Mouse (Mus musculus): ENCODE data around the gene Gm43064. TPM values are rescaled to one million over a fixed set of nuclear protein-coding genes. Genes with fewer than 3 reads are reported as not detected.
A peak's percentile ranks its signal among the peaks of the same experiment; 100 is the strongest.

Gene Gm43064
- not detected in 2 replicates for polyA plus RNA-seq (2011; ENCODE audit: insufficient read length, low read depth, missing spikeins)

GRCm38 (mm10) chr3:103808891-103809798, at the start of gene Gm43064, which contains the start of the genes Dclre1b and Ap4b1:
Gene Gm43064, plus strand, starts transcription at chr3:103809573.
Gene Dclre1b, minus strand, starts transcription at chr3:103809444.
Gene Ap4b1, plus strand, starts transcription at chr3:103809520.
- Histone ChIP-seq H3K4me1 (ENCODE audit: control insufficient read depth, insufficient read depth, low read length) (peaks cover 2% of the 10 kb centered on the region; the same call in 1 of the 2 replicates), H3K27ac (ENCODE audit: insufficient read depth, low read length) (peak within 1 kb of the TSS; percentile 90), H3K4me3 (ENCODE audit: insufficient read depth, low read length) (peak within 1 kb of the TSS; percentile 98)
- TF ChIP-seq POLR2A (IDR thresholded peaks at IDR 0.05; ENCODE audit: low read depth, low read length) (peak; percentile 88), CTCF (IDR thresholded peaks at IDR 0.05; ENCODE audit: borderline replicate concordance, insufficient read depth, low read length) (no peak)

- Histone ChIP-seq H3K4me3 (ENCODE audit: insufficient read depth, low read length) (no peak overlapping the region), H3K27ac (ENCODE audit: insufficient read depth, low read length) (no peak overlapping the region), H3K4me1 (ENCODE audit: control insufficient read depth, insufficient read depth, low read length) (no peaks in the 10 kb centered on the region)
- TF ChIP-seq POLR2A (IDR thresholded peaks at IDR 0.05; ENCODE audit: low read depth, low read length), result no peak
- TF ChIP-seq CTCF (IDR thresholded peaks at IDR 0.05; ENCODE audit: borderline replicate concordance, insufficient read depth, low read length), result no peak
Observed at GRCm38 (mm10) chr3:103766789-103767188, 42.6 kb upstream of the Gm43064 start.

DNA sequence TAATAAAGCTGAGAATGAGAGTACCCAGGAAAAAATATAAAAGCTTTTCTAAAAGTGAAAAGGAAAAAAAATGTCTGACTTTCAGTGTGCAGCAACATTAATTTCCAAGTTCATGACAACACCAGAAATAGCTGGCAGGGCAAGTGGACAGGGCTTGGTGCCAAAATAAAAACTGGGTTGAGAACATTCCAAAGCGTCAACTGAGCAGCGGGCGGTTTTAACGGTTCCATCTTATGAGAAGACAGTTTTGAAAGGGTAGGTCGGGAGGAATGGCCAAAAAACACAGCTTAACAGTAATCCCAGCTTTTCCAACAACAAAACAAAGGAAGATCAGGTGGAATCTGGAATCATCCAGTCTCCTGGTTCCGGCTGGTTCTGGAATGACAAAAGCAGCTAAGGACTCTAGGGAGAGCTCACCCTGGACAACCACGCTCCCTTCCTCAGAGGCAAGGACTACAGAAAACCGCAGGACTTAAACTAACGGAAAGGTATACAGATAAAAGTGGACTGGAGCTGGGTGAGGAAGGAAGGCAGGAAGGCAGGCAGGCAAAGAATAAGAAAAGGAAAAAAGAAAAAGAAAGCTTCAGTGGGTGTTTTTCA, 37.7 kb upstream of the Gm43064 start:
- H3K27ac ChIP-seq (ENCODE audit: insufficient read depth, low read length), result peak overlapping the region; percentile 59
- no peak for TF ChIP-seq POLR2A (IDR thresholded peaks at IDR 0.05; ENCODE audit: low read depth, low read length)
- no peak for TF ChIP-seq CTCF (IDR thresholded peaks at IDR 0.05; ENCODE audit: borderline replicate concordance, insufficient read depth, low read length)
- H3K4me3 ChIP-seq (ENCODE audit: insufficient read depth, low read length), result no peak overlapping the region
- H3K4me1 ChIP-seq (ENCODE audit: control insufficient read depth, insufficient read depth, low read length), result no peaks in the 10 kb centered on the region

DNA sequence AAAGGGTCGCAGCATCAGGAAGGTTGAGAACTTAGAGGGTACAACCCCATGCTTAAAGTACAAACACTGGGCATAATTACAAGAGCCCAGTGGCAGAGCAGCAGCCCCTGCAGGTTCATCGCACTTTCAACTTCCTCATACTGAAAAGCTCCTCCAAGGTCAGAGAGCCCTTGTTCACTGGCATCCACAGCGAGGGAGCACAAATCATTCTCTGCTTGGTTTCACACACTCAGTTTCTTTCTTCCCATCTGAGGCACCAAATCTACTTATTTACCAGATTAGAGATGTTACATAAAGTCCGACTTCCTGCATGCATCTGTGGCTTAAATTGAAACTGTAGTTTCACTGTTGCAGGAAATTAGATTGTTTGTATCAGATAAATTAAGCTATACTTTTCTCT, 36.5 kb upstream of the Gm43064 start:
- H3K4me1 ChIP-seq (ENCODE audit: control insufficient read depth, insufficient read depth, low read length), result no peaks in the 10 kb centered on the region
- TF ChIP-seq POLR2A (IDR thresholded peaks at IDR 0.05; ENCODE audit: low read depth, low read length) (no peak), CTCF (IDR thresholded peaks at IDR 0.05; ENCODE audit: borderline replicate concordance, insufficient read depth, low read length) (no peak)
- H3K4me3 ChIP-seq (ENCODE audit: insufficient read depth, low read length), result no peak overlapping the region
- no peak overlapping the region for H3K27ac ChIP-seq (ENCODE audit: insufficient read depth, low read length)

- TF ChIP-seq CTCF (IDR thresholded peaks at IDR 0.05; ENCODE audit: borderline replicate concordance, insufficient read depth, low read length) (no peak), POLR2A (IDR thresholded peaks at IDR 0.05; ENCODE audit: low read depth, low read length) (no peak)
- H3K27ac ChIP-seq (ENCODE audit: insufficient read depth, low read length), result no peak overlapping the region
- H3K4me3 ChIP-seq (ENCODE audit: insufficient read depth, low read length), result no peak overlapping the region
- no peaks in the 10 kb centered on the region for H3K4me1 ChIP-seq (ENCODE audit: control insufficient read depth, insufficient read depth, low read length)
Observed at GRCm38 (mm10) chr3:103773508-103773907, 35.9 kb upstream of the Gm43064 start.

GRCm38 (mm10) chr3:103774009-103774408, 35.4 kb upstream of the Gm43064 start:
- Histone ChIP-seq H3K4me3 (ENCODE audit: insufficient read depth, low read length) (no peak overlapping the region), H3K27ac (ENCODE audit: insufficient read depth, low read length) (no peak overlapping the region), H3K4me1 (ENCODE audit: control insufficient read depth, insufficient read depth, low read length) (no peaks in the 10 kb centered on the region)
- no peak for TF ChIP-seq CTCF (IDR thresholded peaks at IDR 0.05; ENCODE audit: borderline replicate concordance, insufficient read depth, low read length)
- no peak for TF ChIP-seq POLR2A (IDR thresholded peaks at IDR 0.05; ENCODE audit: low read depth, low read length)

GRCm38 (mm10) chr3:103777940-103778339, 31.4 kb upstream of the Gm43064 start:
- Histone ChIP-seq H3K27ac (ENCODE audit: insufficient read depth, low read length) (no peak overlapping the region), H3K4me3 (ENCODE audit: insufficient read depth, low read length) (no peak overlapping the region), H3K4me1 (ENCODE audit: control insufficient read depth, insufficient read depth, low read length) (no peaks in the 10 kb centered on the region)
- TF ChIP-seq POLR2A (IDR thresholded peaks at IDR 0.05; ENCODE audit: low read depth, low read length) (no peak), CTCF (IDR thresholded peaks at IDR 0.05; ENCODE audit: borderline replicate concordance, insufficient read depth, low read length) (no peak)

DNA sequence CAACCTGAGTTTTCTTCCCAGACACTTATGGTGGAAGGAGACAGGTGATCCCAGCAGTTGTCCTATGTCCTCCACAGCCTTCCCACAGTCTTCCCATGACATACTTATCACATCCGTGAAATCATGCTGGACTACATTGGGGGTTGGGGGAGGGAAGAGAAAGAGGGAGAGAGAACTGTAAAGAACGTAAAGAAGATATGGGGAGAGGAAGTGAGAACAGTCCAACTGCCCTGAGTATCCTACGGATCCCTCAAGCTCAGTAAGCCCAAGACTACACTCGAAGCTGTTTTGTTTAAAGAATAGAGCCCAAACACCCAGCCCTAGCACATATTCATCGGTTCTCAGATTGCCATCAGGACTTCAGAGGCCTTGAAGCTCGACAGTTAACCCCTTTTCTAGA, 30.7 kb upstream of the Gm43064 start:
- no peak for TF ChIP-seq POLR2A (IDR thresholded peaks at IDR 0.05; ENCODE audit: low read depth, low read length)
- no peak for TF ChIP-seq CTCF (IDR thresholded peaks at IDR 0.05; ENCODE audit: borderline replicate concordance, insufficient read depth, low read length)
- H3K27ac ChIP-seq (ENCODE audit: insufficient read depth, low read length), result no peak overlapping the region
- H3K4me1 ChIP-seq (ENCODE audit: control insufficient read depth, insufficient read depth, low read length), result no peaks in the 10 kb centered on the region
- no peak overlapping the region for H3K4me3 ChIP-seq (ENCODE audit: insufficient read depth, low read length)

GRCm38 (mm10) chr3:103779183-103779582, 30.2 kb upstream of the Gm43064 start:
- no peak overlapping the region for H3K27ac ChIP-seq (ENCODE audit: insufficient read depth, low read length)
- H3K4me1 ChIP-seq (ENCODE audit: control insufficient read depth, insufficient read depth, low read length), result no peaks in the 10 kb centered on the region
- TF ChIP-seq POLR2A (IDR thresholded peaks at IDR 0.05; ENCODE audit: low read depth, low read length) (no peak), CTCF (IDR thresholded peaks at IDR 0.05; ENCODE audit: borderline replicate concordance, insufficient read depth, low read length) (no peak)
- H3K4me3 ChIP-seq (ENCODE audit: insufficient read depth, low read length), result no peak overlapping the region

DNA sequence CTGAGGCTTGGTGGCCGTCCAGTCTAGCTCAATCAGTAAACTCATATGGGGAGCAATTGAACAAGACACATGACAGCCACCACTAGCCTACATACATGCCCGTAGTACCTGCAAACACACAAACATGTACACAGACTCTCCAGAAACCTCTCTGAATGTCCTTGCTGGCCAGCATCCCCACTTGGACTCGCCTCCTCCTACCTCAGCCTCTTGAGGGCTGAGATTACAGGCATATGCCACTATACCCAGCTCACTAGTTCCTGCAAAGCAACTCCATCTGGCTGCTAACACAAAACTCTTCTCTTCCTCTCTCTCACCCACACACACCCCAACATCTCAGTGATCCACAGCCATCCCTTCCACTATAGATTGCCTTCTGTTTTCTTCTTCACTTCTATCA, 29.1 kb upstream of the Gm43064 start:
- Histone ChIP-seq H3K27ac (ENCODE audit: insufficient read depth, low read length) (no peak overlapping the region), H3K4me1 (ENCODE audit: control insufficient read depth, insufficient read depth, low read length) (no peaks in the 10 kb centered on the region), H3K4me3 (ENCODE audit: insufficient read depth, low read length) (no peak overlapping the region)
- TF ChIP-seq POLR2A (IDR thresholded peaks at IDR 0.05; ENCODE audit: low read depth, low read length) (no peak), CTCF (IDR thresholded peaks at IDR 0.05; ENCODE audit: borderline replicate concordance, insufficient read depth, low read length) (no peak)
